Mouse (Mus musculus) CD4-positive helper T cell, adult 2 months (primary cell): ENCODE measurements at regions not wholly inside any gene's neighbourhood (a gene's known extent, or its start where the extent isn't known, plus 50 kb on each side); places are given as distances from the start of the nearest gene placed in this dataset.

Source experiments
- DNase-seq: peaks from one replicate; pipeline ENCODE4 v3.0.0-alpha.2; 2012; ENCODE audit warnings: low read depth, missing footprints, low spot score

- no peak for DNase-seq
Observed at GRCm38 (mm10) chr13:39351606-39352005, 390.9 kb upstream of the Slc35b3 start.

DNA sequence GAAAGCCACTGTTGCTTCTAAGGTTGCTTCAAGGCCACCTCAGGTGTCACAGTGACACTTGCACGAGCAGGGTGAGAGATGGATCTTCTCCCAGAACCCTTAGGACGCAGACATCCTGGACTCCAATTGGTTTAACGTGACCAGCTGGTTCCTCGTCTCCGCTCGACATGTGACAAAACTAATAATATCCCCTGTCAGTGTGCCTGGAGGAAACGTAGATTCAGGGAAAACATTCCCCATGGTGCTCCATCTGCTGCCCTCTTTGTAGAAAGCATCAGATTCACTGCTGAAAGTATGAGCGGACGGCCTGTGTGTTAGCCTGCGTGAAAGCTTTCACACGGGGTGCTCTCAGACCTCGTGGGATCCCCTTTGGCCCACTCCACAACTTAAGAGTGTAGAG lies 390.0 kb upstream of the Slc35b3 start:
- no peak for DNase-seq

- DNase-seq, result no peak
Observed at GRCm38 (mm10) chr13:39347761-39348160, 387.1 kb upstream of the Slc35b3 start.

GRCm38 (mm10) chr13:39334874-39335273 lies 374.2 kb upstream of the Slc35b3 start:
- no peak for DNase-seq

DNA sequence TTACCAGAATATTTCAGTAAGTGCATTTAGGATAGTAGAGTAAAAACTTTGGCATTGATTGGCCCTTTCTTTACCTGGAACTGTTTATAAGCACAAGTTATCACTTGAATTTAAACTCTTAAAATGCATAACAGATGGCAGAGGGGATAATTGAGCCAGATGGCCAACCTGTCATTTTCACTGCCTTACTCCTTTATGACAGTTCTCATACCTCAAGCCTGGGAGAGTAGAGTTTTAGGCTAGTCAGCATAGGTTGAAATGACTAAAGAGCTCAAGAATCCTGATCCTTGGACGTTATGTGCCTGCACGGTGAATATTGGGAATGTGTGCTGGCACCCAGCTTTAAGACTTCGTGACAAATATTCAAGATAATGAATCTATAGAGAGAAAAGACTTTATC lies 369.1 kb upstream of the Slc35b3 start:
- DNase-seq, result no peak

DNA sequence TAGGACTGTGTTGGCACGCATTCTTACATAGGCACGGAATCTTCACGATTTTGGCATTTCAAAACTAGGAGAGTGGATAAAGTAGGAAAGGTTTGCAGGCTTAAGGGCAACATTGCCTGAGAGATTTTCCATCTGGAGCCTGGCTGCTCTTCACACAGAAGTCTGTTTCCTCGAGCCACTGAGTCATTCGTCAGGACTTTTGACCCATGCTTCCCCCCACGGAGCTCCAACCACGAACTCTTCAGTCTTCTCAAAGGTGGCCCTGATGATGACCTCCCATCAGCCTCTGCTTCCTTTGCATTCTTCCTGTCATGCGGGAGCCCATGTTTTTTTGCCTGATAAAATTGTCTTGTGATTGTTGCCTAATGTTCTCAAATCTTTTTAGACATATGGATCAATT lies 365.5 kb upstream of the Slc35b3 start:
- DNase-seq, result no peak

DNA sequence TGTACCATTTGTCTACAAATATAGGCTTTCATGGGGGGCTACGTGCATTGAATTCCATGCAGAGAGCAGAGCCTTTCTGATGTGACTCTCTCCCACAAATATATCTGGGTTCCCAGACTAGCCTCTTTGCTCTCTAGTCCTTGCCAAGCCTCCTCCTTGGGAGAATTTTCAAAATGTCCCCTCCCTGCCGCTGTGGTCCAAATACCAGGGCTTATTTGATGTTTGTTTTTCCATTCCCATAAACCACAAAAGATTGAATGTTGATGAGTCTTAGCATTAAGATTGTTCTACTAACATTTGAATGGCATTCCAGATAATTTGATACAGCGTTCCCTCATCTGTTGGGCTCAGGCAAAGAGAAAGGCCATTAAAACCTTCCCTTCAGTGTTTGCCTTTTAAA lies 360.4 kb upstream of the Slc35b3 start:
- DNase-seq, result no peak

GRCm38 (mm10) chr13:39309758-39310157 lies 349.1 kb upstream of the Slc35b3 start:
- DNase-seq, result no peak

DNA sequence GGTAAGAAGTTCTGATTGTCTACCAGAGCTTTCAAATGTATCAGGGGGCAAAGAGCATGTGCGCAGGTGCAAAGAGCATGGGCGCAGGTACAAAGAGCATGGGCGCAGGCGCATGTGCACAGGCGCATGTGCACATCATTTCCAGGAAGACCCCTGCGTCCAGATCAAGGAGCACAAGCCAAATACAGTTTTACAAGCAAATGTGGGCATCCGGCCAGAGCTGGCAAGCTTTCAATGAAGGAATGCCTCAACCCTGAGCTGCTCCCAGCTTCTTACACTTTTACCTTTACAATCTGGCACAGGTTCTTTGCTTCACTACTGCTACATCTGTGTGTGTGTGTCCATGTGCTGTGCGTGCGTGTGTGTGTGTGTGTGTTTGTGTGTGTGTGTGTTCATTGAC lies 347.2 kb upstream of the Slc35b3 start:
- no peak for DNase-seq

GRCm38 (mm10) chr13:39306851-39307250 lies 346.2 kb upstream of the Slc35b3 start:
- no peak for DNase-seq

- DNase-seq, result no peak
Observed at GRCm38 (mm10) chr13:39297129-39297528, 336.5 kb upstream of the Slc35b3 start.

- DNase-seq, result no peak
Observed at GRCm38 (mm10) chr13:39290216-39290960, 329.7 kb upstream of the Slc35b3 start.

DNA sequence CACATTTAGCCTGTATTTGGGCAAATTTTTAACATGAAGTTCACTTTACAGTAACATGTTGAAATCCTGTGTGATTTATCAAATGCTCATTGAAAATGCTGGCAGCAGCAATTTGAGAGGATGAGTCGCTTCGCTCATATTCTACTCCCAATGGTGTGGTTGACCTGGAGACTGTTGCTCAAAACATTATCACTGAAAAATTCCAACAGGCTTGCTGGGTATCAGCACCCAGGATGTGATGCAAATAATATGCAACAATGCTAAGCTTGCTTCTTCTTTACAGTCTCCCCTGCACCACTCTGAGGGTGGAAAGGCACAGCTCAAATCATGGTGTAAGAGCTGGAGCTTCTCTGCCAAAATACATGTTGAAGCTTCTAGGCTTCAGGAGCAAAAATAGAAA lies 321.6 kb upstream of the Slc35b3 start:
- DNase-seq, result no peak

DNA sequence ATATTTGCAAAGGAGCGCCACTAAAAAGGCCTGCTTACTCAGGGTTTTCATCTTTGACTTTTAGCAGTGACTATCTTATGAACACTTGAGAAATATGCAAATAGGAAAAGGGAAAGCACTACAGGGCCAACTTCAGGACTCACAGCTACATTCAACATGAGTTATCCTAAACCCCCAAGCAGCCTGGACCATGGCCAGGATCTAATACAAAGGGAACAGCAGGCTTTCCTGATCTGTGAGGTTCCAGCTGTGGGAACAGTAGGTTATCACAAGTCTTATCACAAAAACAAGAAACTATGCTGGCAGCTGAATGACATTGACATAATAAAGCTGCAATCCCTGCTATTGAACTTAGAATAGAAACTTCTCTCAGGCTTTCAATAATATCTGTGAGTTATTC lies 317.4 kb upstream of the Slc35b3 start:
- no peak for DNase-seq

DNA sequence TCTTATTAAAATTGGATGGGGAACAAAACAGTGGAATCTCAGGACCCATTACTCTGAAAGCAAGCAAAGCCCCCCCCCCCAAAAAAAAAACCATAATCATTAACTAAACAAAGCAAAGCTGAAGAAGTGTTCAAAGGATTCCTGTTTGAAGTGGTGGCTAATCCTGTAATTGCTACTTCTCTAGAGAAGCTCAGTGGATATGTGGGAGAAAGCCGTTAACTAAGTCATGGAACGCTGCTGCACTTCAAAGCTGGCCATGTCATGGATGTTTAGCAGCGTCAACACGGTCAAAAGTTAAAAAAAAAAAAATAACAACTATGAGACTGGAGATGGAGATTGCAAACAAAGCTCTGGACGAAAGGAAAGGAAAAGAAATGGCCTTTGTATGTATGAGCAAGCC lies 305.3 kb upstream of the Slc35b3 start:
- DNase-seq, result no peak

DNA sequence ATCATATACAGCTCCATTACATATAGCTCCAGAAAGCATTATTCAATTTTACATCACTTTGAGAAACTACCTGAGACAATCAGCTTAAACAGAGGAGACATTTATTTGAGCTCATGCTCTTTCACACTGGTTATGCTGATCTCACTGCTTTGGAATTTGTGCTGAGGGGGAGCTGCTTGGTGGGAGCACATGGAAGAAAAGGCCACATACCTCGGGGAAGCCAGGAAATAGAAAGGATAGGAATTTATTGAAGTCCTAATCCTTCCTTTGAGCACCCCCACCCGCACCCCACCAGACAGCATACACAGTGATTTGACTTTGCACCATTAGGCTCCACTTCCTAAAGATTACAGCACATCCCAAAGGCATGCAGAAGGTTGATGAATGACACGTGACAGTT lies 296.0 kb upstream of the Slc35b3 start:
- no peak for DNase-seq

DNA sequence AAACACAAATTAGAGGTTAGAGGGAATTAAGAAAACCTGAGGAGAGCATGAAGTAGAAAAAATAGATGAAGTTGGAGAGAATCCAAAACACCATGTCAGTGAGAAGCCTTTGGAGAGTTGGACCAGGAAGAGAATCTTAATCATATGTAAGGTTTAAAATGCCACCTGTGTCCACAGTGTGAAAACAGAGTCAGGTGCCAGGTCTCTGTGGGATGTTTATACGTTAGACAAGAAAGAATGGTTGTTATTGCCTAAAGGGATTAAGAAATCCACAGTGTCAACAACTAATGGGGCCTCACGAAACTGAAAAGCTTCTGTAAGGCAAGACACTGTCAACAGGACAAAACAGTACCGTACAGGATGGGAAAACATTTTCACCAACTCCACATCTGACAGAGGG lies 294.7 kb upstream of the Slc35b3 start:
- no peak for DNase-seq

DNA sequence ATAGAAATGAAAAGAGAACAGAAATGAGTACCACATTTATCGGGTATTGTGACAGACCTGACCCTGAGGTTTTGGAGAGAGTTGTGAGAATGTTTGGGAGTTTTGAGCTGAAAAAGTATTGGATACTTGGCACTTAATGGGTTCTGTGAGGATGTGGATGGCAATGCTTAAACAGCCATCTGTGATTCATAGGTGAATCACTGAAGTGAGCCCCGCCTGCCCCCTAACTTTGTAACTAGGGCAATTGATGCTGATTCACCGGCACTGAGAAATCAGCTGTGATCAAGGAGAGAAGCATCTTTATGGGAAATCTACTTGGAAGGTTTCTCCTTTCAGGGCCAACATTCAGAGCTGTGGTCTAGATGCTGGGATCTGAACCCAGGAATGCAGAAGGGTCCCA lies 291.9 kb upstream of the Slc35b3 start:
- no peak for DNase-seq

- no peak for DNase-seq
Observed at GRCm38 (mm10) chr13:39250096-39250495, 289.4 kb upstream of the Slc35b3 start.

DNA sequence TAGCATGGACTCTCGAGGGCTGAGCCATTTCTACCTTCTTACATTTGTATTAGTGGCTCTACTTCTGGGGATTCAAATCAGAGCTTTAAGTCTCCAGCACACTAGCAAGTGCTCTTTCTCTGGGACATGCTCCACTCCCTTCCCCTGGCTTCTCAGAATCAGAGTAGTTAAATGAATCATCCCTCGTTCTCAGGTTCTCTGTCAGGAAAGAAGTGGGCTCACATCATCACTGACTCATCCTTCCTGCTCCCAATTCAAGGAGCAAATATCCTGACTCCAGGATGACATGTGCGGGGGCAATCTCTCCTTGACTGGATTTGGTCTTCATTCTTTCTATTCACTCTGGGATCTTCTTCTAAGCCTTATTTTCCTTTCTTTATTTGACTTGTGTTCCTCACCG lies 266.2 kb upstream of the Slc35b3 start:
- DNase-seq, result no peak

DNA sequence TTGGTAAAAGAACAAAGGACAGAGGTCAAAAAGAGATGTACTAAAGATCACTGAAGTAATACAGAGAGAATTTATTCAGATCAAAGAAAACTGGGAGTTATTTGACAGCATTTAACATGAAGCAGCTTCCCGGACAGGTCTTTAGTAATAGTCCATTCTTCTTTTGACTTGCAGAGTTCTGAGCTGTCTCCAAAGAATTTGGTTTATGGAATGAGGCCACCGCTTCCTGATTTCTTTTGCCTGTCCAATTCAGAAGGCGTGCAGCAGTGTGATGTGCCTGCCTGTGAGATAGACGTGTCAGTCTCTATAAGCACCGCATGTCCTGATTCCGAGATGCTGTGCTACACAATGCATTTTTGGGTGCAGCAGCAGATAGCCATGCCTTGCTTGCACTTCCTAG lies 265.0 kb upstream of the Slc35b3 start:
- DNase-seq, result no peak

- no peak for DNase-seq
Observed at GRCm38 (mm10) chr13:39211076-39211475, 250.4 kb upstream of the Slc35b3 start.

- DNase-seq, result no peak
Observed at GRCm38 (mm10) chr13:39183715-39184179, 223.1 kb upstream of the Slc35b3 start.

DNA sequence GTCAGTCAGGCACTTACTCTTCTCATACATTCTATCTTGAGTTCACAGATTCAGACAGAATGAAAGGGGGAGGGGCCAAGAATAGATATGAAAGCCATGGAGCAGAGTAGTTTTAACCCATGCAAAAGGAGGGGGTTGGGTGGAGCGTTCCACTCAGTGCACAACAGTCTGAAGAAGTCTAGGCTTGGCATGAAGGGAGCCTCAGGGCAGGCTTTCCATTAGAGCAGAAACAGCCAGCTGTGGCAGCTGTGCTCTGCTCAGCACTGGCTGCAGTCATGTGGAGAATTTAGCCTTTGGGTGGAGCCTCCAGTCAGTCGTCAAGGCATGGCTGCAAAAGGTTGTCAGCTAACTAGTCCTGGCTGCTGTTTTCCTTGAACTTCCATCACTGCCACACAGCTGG lies 201.3 kb upstream of the Slc35b3 start:
- no peak for DNase-seq
